In the genomic region with DNA sequence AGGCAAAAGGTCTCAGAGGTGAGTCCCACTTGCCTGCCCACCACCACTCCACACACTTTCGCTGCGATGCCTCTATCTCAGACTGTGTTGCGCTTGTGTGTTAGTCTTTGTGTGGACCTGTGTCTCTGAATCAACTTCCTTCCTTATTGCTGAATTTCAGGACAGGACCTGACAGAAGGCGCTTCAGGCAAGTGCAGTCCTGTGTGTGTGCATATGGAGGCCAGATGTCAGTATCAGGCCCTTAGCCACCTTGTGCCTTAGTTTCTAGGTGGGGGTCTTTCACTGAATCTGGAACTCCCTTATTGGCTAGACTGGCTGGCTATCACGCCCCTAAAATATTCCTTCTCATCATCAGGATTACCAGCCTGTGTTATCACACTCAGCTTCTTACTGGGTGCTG, we compare ENCODE assay signal across 12 mouse cellular contexts.
"Had no signal": no experiment of that assay in that cellular context is flagged by ENCODE, and none has a peak within 500 bp of the region (broad histone marks: within the 10 kb centered on the region; RNA-seq: fewer than 3 reads in every experiment).

No protein-coding gene starts in this region.

- H3K36me3 ChIP-seq: kidney, embryonic 15.5 days; limb, embryonic 15.5 days; liver, embryonic 12.5 days; midbrain, embryonic 13.5 days; neural tube, embryonic 12.5 days had no signal

- ATAC-seq: liver, embryonic 12.5 days; midbrain, embryonic 13.5 days had no signal

- H3K27me3 ChIP-seq: limb, embryonic 15.5 days; liver, embryonic 12.5 days; midbrain, embryonic 13.5 days; neural tube, embryonic 12.5 days had no signal

- H3K4me2 ChIP-seq: kidney, embryonic 15.5 days; limb, embryonic 15.5 days; liver, embryonic 12.5 days; midbrain, embryonic 13.5 days; neural tube, embryonic 12.5 days had no signal

- H3K9ac ChIP-seq: kidney, embryonic 15.5 days; limb, embryonic 15.5 days; liver, embryonic 12.5 days; midbrain, embryonic 13.5 days; neural tube, embryonic 12.5 days had no signal

- DNase-seq: kidney, adult 2 months; kidney, postnatal 14 days; lung, postnatal 36 days; right cerebral cortex, adult 18-20 months; right cerebral cortex, postnatal 25 days; thymus, postnatal 36 days had no signal

- H3K4me3 ChIP-seq: kidney, embryonic 15.5 days; left cerebral cortex, adult 2 months; limb, embryonic 15.5 days; liver, embryonic 12.5 days; midbrain, embryonic 13.5 days; neural tube, embryonic 12.5 days had no signal

- H3K9me3 ChIP-seq: kidney, embryonic 15.5 days; limb, embryonic 15.5 days; liver, embryonic 12.5 days; midbrain, embryonic 13.5 days; neural tube, embryonic 12.5 days had no signal

- H3K27ac ChIP-seq: kidney, embryonic 15.5 days; left cerebral cortex, adult 2 months; liver, embryonic 12.5 days; midbrain, embryonic 13.5 days; neural tube, embryonic 12.5 days had no signal
